Mouse (Mus musculus): ENCODE data around the gene Tbc1d10a.

Gene Tbc1d10a

GRCm38 (mm10) chr11:4186486-4187317 is at the start of gene Tbc1d10a:
Gene Tbc1d10a, plus strand, starts transcription at chr11:4186789.
- DNase-seq, result peak; percentile 99

- DNase-seq, result no peak
Measured at GRCm38 (mm10) chr11:4138964-4139363, 47.6 kb upstream of the Tbc1d10a start.

GRCm38 (mm10) chr11:4141505-4141904 is 45.1 kb upstream of the Tbc1d10a start:
- DNase-seq, result no peak

- DNase-seq, result no peak
Measured at GRCm38 (mm10) chr11:4142352-4142751, 44.2 kb upstream of the Tbc1d10a start.

- DNase-seq, result no peak
Measured at GRCm38 (mm10) chr11:4143281-4144062, 43.1 kb upstream of the Tbc1d10a start.

GRCm38 (mm10) chr11:4146381-4146780 is 40.2 kb upstream of the Tbc1d10a start:
- DNase-seq, result no peak

GRCm38 (mm10) chr11:4147098-4147497 is 39.5 kb upstream of the Tbc1d10a start:
- no peak for DNase-seq

GRCm38 (mm10) chr11:4148120-4148519 is 38.5 kb upstream of the Tbc1d10a start:
- peak; percentile 65 for DNase-seq

GRCm38 (mm10) chr11:4148536-4149156 is 37.9 kb upstream of the Tbc1d10a start:
- no peak for DNase-seq

- DNase-seq, result no peak
Measured at GRCm38 (mm10) chr11:4149886-4150285, 36.7 kb upstream of the Tbc1d10a start.

GRCm38 (mm10) chr11:4153694-4154093 is 32.9 kb upstream of the Tbc1d10a start:
- no peak for DNase-seq

- no peak for DNase-seq
Measured at GRCm38 (mm10) chr11:4155641-4156040, 30.9 kb upstream of the Tbc1d10a start.

- DNase-seq, result no peak
Measured at GRCm38 (mm10) chr11:4158676-4159075, 27.9 kb upstream of the Tbc1d10a start.

GRCm38 (mm10) chr11:4159808-4160708 is 26.5 kb upstream of the Tbc1d10a start, which contains the start of the genes Ccdc157 and Sf3a1:
Gene Ccdc157, minus strand, starts transcription at chr11:4160293.
Gene Sf3a1, plus strand, starts transcription at chr11:4160350.
- peak; percentile 97 for DNase-seq

- no peak for DNase-seq
Measured at GRCm38 (mm10) chr11:4160758-4161480, 25.7 kb upstream of the Tbc1d10a start.

- DNase-seq, result no peak
Measured at GRCm38 (mm10) chr11:4164701-4165100, 21.9 kb upstream of the Tbc1d10a start.

- no peak for DNase-seq
Measured at GRCm38 (mm10) chr11:4166467-4167090, 20.0 kb upstream of the Tbc1d10a start.

- DNase-seq, result peak; percentile 36
Measured at GRCm38 (mm10) chr11:4174586-4174985, 12.0 kb upstream of the Tbc1d10a start.

GRCm38 (mm10) chr11:4177716-4178115 is 8.9 kb upstream of the Tbc1d10a start:
- DNase-seq, result no peak

- no peak for DNase-seq
Measured at GRCm38 (mm10) chr11:4182061-4182460, 4.5 kb upstream of the Tbc1d10a start.

- no peak for DNase-seq
Measured at GRCm38 (mm10) chr11:4183511-4183910, 3.1 kb upstream of the Tbc1d10a start.
